Comparison of ENCODE assay signal across 21 mouse cellular contexts in the genomic region with DNA sequence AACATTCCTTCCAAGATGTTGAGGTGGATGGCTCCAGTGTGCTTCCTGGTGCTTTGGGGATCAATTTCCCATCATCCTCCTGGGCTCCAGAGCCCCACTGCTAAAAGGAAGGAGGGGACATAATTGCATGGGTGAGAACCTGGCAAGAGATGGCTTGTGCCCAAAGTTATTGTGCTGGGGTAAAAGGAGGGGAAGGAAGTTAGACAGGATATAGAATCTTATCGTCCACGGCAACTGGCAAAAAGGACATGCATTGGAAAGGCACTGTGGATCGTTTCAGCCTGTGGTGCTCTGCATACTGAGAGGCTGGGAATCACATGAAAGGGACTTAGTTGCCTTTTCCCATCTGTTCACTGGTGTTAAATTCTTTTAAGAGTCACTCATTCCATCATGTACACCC.
DNase-seq lines count a peak whose midpoint lies in the region; ATAC-seq and TF ChIP-seq lines count a peak whose summit lies in the region.
"Had no signal": no experiment of that assay in that cellular context is flagged by ENCODE, and none has a peak within 500 bp of the region (broad histone marks: within the 10 kb centered on the region; RNA-seq: fewer than 3 reads in every experiment).

No protein-coding gene starts in this region.

- no peak for TF ChIP-seq CTCF in layer of hippocampus, adult 2 months (conservative IDR thresholded peaks at IDR 0.05)

- no peak overlapping the region for H3K4me3 ChIP-seq in heart, embryonic 12.5 days
- no peak overlapping the region for H3K4me3 ChIP-seq in layer of hippocampus, adult 2 months
- H3K4me3 ChIP-seq in limb, embryonic 14.5 days (replicated peaks; ENCODE audit: low read length) = no peak overlapping the region
- H3K4me3 ChIP-seq: hindbrain, embryonic 12.5 days; hindbrain, embryonic 15.5 days had no signal

- peak overlapping the region; percentile 6; the same call in 1 of the 2 replicates for H3K27ac ChIP-seq in heart, embryonic 12.5 days (ENCODE audit: poor library complexity, severe bottlenecking)
- H3K27ac ChIP-seq in layer of hippocampus, adult 2 months = 0 out of 2 replicates have a peak overlapping the region, but pooled peaks have one; percentile 14
- no peak overlapping the region for H3K27ac ChIP-seq in limb, embryonic 14.5 days (replicated peaks; ENCODE audit: low read depth, low read length)
- H3K27ac ChIP-seq: hindbrain, embryonic 12.5 days; hindbrain, embryonic 15.5 days had no signal

- no peaks in the 10 kb centered on the region for H3K27me3 ChIP-seq in heart, embryonic 12.5 days (replicated peaks)
- H3K27me3 ChIP-seq in limb, embryonic 14.5 days (ENCODE audit: control insufficient read depth, insufficient read depth, low read length) = no peaks in the 10 kb centered on the region
- H3K27me3 ChIP-seq: hindbrain, embryonic 12.5 days; hindbrain, embryonic 15.5 days had no signal

- H3K36me3 ChIP-seq in heart, embryonic 12.5 days = no peaks in the 10 kb centered on the region
- no peaks in the 10 kb centered on the region for H3K36me3 ChIP-seq in limb, embryonic 14.5 days (ENCODE audit: control insufficient read depth, insufficient read depth, low read length)
- H3K36me3 ChIP-seq: hindbrain, embryonic 12.5 days; hindbrain, embryonic 15.5 days had no signal

- no peaks in the 10 kb centered on the region for H3K9me3 ChIP-seq in heart, embryonic 12.5 days (replicated peaks)
- H3K9me3 ChIP-seq in limb, embryonic 14.5 days (ENCODE audit: control insufficient read depth, low read length) = no peaks in the 10 kb centered on the region
- H3K9me3 ChIP-seq: hindbrain, embryonic 12.5 days; hindbrain, embryonic 15.5 days had no signal

- H3K9ac ChIP-seq in heart, embryonic 12.5 days = no peak overlapping the region
- H3K9ac ChIP-seq in limb, embryonic 14.5 days (ENCODE audit: low read depth, low read length, severe bottlenecking) = no peak overlapping the region
- H3K9ac ChIP-seq: forebrain, postnatal 0 days; hindbrain, embryonic 12.5 days; hindbrain, embryonic 15.5 days had no signal

- H3K4me1 ChIP-seq in heart, embryonic 12.5 days (replicated peaks) = peaks cover 21% of the 10 kb centered on the region
- H3K4me1 ChIP-seq in limb, embryonic 14.5 days (ENCODE audit: control insufficient read depth, insufficient read depth, low read length) = peaks cover 30% of the 10 kb centered on the region

- no peak for ATAC-seq in heart, embryonic 12.5 days (ENCODE audit: insufficient number of reproducible peaks, low FRiP score)
- peak; percentile 42 for ATAC-seq in common myeloid progenitor, adult 5-6 weeks (replicated peaks; ENCODE audit: low read depth, poor library complexity, severe bottlenecking)
- ATAC-seq in limb, embryonic 14.5 days (ENCODE audit: low FRiP score, low read depth) = no peak
- ATAC-seq: activated CD4-positive, CD25-positive, alpha-beta regulatory T cell, adult 4 months; forebrain, embryonic 14.5 days; forebrain, postnatal 0 days had no signal

- no peak for DNase-seq in heart, postnatal 4 days
- DNase-seq in layer of hippocampus, adult 2 months (ENCODE audit: low spot score in 2 of 2) = no peak
- no peak for DNase-seq in layer of hippocampus, adult 8-10 months (ENCODE audit: low spot score in 2 of 2)
- DNase-seq in limb, embryonic 14.5 days (ENCODE audit: low spot score) = peak; percentile 30
- no peak for DNase-seq in neural tube, embryonic 10.5 days (ENCODE audit: extremely low spot score, low spot score)
- DNase-seq: adrenal gland, adult 8-10 months; adrenal gland, postnatal 25 days; cerebellum, adult 11-12 months; cerebellum, adult 8-10 months; cerebellum, postnatal 10 days; cerebellum, postnatal 36 days; forebrain, postnatal 0 days; gastrocnemius, postnatal 25 days; heart, postnatal 10 days; heart, postnatal 36 days had no signal

- TF ChIP-seq POLR2A in limb, embryonic 14.5 days (IDR thresholded peaks at IDR 0.05; ENCODE audit: borderline replicate concordance, extremely low read depth, insufficient read depth, insufficient read length) = no peak

- H3K4me2 ChIP-seq in heart, embryonic 12.5 days = no peak overlapping the region
- H3K4me2 ChIP-seq in limb, embryonic 14.5 days (replicated peaks; ENCODE audit: low read depth, low read length, severe bottlenecking) = no peak overlapping the region
- H3K4me2 ChIP-seq: hindbrain, embryonic 12.5 days; hindbrain, embryonic 15.5 days had no signal

- 51% methylated on average over 3 of the region's 3 CpGs for WGBS in heart, embryonic 12.5 days
- 36% methylated on average over 3 of the region's 3 CpGs for WGBS in limb, embryonic 14.5 days
